Mouse (Mus musculus) lung, adult 2 months (tissue): ENCODE results near the gene Gipc3. TPM values are rescaled to one million over a fixed set of nuclear protein-coding genes. Genes with fewer than 3 reads are reported as not detected.
A peak's percentile ranks its signal among the peaks of the same experiment; 100 is the strongest.

Experiments used
- DNase-seq: peaks from one replicate; pipeline ENCODE4 v3.0.0; 2022
- H3K4me1 ChIP-seq: fragments of 200-500 bp; 2 replicates; pipeline ENCODE4 v1.6.1; 2011; ENCODE audit warnings: low read length; ENCODE audit not compliant: control insufficient read depth, insufficient read depth
- H3K4me3 ChIP-seq: fragments of 200-500 bp; replicated peaks from 2 replicates; pipeline ENCODE3; 2011; ENCODE audit warnings: low read depth, mild to moderate bottlenecking, control low read depth, low read length; ENCODE audit errors: extremely low read depth
- CTCF ChIP-seq: fragments of 200-500 bp; IDR thresholded peaks from 2 replicates; pipeline ENCODE4 v1.5.1; 2011; ENCODE audit warnings: mild to moderate bottlenecking, low read length, control low read depth; ENCODE audit not compliant: insufficient read depth
- POLR2A ChIP-seq: fragments of 200-500 bp; IDR thresholded peaks from 2 replicates; pipeline ENCODE4 v1.6.1; 2011; ENCODE audit warnings: low read depth, mild to moderate bottlenecking, control low read depth, low read length, borderline replicate concordance; ENCODE audit errors: extremely low read depth
- WGBS: fragments of 180-500 bp; shearing (Covaris S2); methylation state at CpG from one replicate; pipeline ENCODE4 v1.1.7; 2018; 5-methylcytosine and 5-hydroxymethylcytosine counted together
- polyA plus RNA-seq: library from polyadenylated mRNA; depleted of rRNA; stranded (reverse); fragments of >200 nt; gene quantifications from 2 replicates; pipeline ENCODE4 v1.2.3, GENCODE M21; 2012

Gene Gipc3
- polyA plus RNA-seq, 1 experiment = 11.2 TPM

DNA sequence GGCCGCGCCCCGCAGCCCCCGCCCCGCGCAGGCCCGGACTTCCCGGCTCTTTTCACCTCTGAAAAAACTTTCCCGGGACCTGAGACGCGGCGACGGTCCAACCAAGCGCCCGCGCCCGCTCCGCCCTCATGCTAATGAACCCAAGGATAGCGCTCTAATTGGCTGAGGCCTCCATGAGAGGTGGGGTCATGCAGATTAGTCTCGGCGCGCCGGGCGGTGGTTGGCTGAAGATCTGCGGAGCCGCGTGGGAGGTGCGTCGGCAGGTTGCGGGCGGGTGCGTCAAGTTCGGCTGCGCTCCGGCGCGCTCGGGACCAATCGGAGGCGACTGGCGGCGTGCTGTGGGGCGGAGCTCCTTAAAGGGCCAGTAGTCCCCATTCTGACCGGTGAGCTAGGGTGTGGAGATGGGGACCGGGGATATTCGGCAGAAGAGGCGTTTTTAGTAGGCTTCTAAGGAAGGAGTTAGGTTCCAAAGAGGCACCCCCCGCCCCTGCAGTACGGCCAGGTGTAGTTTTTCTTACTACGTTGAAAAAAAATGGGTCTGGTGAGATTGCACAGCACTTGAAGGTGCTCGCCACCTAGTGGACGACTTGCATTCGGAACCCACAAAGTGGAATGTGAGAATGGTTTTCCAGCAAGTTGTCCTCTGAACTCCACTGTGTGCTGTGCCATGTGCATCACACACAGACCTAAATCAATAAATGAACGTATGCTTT, 7.4 kb upstream of the Gipc3 start, which contains the start of gene Hmg20b:
Gene Hmg20b (minus strand): TSS at position 130 of the 713 bp plus-strand sequence.
- peak; percentile 46; the same call in 1 of the 2 replicates for TF ChIP-seq POLR2A
- TF ChIP-seq CTCF = peak; percentile 79
- Histone ChIP-seq H3K4me3 (peak within 1 kb of the TSS; percentile 86), H3K4me1 (peaks cover 11% of the 10 kb centered on the region)
- under 1% methylated on average over 54 of the region's 54 CpGs for WGBS
- DNase-seq = peak; percentile 98

DNA sequence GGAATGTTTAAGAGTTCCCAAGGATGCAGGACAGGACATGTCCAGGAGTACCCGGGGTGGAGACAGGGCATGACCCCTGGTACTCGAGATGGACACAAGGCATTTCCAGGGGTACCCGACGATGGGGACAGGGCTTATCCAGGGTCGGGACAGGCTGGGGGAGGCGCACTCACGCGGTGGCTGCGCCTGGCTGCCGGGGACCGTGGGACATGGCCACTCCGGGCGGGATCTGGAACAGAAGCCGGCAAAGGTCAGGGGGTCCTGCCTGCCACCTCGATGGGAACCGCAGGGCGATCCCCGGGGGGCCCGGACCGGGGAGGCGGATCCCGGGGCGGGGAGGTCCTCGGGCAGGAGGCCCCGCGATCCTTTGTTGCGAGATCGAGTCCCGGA, 6.9 kb upstream of the Gipc3 start:
- peak overlapping the region; percentile 86 for H3K4me3 ChIP-seq
- no peak for TF ChIP-seq CTCF
- no peak for TF ChIP-seq POLR2A
- peaks cover 11% of the 10 kb centered on the region for H3K4me1 ChIP-seq
- no peak for DNase-seq
- under 1% methylated on average over 29 of the region's 29 CpGs for WGBS

DNA sequence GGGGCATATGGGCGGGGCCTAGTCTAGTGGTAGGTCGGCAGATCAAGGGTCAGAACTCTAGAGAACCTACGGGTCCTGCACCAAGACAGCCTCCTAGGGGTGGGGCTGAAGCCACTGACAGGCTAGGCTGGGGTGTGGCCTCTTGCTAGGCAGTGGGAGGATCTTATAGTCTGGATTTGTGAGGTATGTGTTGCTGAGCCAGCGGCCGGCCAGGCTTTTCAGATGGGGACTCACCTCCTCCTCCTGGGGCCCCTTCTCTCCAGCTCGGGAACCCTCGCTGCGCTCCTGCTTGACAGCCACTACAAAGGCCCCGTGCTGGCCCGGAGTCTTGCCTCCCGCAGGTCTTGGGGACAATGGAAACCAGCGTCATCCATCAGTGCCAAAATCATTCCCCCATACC, 6.1 kb upstream of the Gipc3 start:
- peak overlapping the region; percentile 86 for H3K4me3 ChIP-seq
- no peak for TF ChIP-seq CTCF
- no peak for TF ChIP-seq POLR2A
- 10% methylated on average over 12 of the region's 12 CpGs for WGBS
- no peak for DNase-seq
- H3K4me1 ChIP-seq = peaks cover 11% of the 10 kb centered on the region

DNA sequence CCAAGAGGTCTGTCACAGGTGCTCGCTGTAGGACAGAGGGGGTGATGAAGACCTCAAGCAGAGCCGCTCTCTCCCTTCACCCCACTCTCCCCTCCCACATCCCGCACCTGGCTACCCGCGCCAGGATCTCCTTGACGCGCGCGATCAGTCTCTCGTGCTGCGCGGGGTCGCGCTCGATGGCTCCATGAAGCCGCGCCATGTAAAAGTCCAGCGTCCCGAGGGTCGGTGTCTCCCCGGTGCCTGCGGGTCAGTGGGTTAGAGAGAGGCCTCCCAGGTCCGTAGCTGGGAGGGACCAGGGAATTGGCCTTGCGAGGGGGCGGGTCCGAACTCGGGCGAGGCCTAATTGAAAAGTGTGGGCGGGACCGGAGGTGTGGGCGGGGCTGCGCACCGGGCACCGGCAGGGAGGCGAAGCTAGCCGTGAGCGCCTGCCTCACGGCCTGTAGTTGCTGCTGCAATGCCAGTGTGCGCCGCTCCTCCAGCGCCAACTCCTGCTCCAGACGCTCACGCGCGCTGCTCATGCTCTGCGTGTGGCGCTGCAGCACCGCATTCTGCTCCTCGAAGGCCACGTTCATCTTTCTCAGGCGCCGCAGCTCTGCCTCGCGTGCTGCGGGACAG, 3.5 kb upstream of the Gipc3 start:
- DNase-seq = peak; percentile 63
- WGBS = 42% methylated on average over 55 of the region's 55 CpGs

DNA sequence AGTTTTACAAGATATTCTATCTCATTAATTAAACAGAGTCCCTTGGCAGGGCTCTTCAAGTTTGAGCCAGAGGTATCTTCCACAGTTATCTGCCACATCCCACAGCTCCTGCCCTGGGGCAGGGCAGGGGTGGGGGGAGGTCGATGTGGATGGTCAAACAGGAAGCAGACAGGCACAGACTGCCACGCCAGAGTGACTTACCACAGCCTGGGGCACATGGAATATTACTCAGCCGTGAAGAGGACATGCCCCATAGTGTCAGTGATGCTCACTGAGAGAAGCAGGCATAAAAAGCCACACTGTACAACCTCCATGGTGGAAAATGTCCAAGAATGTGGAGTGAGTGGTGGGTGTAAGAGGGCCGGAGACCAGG, 2.1 kb upstream of the Gipc3 start:
- WGBS = 76% methylated on average over 4 of the region's 4 CpGs
- DNase-seq = no peak
- TF ChIP-seq CTCF (no peak), POLR2A (no peak)
- Histone ChIP-seq H3K4me1 (peaks cover 11% of the 10 kb centered on the region), H3K4me3 (no peak overlapping the region)

More for the DNA sequence above, 3.5 kb upstream of the Gipc3 start:
- Histone ChIP-seq H3K4me1 (peaks cover 11% of the 10 kb centered on the region), H3K4me3 (peak overlapping the region; percentile 11)
- TF ChIP-seq POLR2A = no peak; the same call in 1 of the 2 replicates
- no peak for TF ChIP-seq CTCF

DNA sequence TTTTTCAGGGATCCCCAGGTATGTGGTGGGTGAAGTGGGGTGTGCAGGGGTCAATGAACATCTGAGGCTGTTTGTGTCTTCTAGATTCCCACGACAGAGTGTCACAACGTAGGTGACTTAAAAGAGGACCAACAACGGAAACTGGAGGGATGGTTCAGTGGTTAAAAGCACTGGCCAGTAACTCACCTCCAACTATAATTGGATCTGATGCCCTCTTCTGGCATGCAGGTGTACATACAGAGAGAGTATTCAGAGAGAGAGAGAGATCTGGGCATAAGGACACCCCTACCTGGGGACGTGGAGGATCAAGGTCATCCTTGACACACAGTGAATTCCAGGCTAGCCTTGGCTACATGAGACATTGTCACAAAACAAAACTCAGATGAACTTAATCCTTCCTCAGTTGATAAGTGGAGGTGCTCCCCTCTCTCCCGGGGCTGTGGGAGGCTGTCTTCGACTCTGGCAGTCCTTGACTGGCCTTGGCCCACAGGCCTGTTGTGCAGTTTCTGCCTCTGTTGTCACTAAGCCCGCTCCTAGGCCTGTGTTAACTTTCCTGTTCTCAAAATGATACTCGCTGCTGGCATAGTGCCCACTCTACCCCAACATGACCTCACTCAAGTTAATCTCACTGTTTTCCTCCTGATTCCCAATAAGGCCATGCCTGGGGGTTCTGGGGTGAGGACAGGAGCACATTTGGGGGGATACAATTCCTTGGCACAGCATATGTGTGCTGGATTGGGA, 1.5 kb upstream of the Gipc3 start:
- WGBS = 32% methylated on average over 8 of the region's 8 CpGs

DNA sequence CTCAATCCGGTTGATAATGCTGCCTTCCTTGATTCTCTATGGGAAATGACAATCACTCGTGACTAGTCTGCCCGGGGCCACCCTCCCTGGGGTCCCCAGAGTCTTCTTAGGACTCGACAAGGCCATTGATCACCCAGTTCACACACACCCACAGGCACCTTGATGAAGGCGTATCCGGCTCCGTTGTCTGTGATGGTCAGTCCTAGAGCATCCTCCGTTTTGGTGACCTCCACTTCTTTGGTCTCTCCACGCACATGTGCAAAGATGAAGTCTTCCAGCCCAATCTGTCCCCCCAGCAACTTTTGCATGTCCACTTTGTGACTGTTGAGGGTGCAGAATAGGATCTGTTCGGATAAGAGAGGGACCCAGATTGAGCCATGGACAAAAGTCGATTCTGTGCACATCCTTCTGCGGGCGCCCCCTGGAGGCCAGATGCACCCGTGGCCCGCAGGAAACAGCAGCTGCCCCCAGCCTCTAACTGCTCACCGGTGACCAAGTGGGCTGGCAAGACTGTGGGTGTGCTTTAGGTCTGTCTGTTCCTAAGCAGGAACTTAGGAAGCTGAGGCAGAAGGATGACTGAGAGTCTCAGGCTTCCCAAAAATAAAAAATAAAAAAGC, 1.6 kb downstream of the Gipc3 start:
- H3K4me3 ChIP-seq = no peak overlapping the region
- TF ChIP-seq CTCF (peak; percentile 58), POLR2A (no peak)
- no peaks in the 10 kb centered on the region for H3K4me1 ChIP-seq
- WGBS = 36% methylated on average over 16 of the region's 16 CpGs
- DNase-seq = peak; percentile 77

More for the DNA sequence above, 1.5 kb upstream of the Gipc3 start:
- TF ChIP-seq CTCF = no peak
- TF ChIP-seq POLR2A = no peak
- no peak for DNase-seq
- H3K4me3 ChIP-seq = no peak overlapping the region
- peaks cover 9% of the 10 kb centered on the region for H3K4me1 ChIP-seq

DNA sequence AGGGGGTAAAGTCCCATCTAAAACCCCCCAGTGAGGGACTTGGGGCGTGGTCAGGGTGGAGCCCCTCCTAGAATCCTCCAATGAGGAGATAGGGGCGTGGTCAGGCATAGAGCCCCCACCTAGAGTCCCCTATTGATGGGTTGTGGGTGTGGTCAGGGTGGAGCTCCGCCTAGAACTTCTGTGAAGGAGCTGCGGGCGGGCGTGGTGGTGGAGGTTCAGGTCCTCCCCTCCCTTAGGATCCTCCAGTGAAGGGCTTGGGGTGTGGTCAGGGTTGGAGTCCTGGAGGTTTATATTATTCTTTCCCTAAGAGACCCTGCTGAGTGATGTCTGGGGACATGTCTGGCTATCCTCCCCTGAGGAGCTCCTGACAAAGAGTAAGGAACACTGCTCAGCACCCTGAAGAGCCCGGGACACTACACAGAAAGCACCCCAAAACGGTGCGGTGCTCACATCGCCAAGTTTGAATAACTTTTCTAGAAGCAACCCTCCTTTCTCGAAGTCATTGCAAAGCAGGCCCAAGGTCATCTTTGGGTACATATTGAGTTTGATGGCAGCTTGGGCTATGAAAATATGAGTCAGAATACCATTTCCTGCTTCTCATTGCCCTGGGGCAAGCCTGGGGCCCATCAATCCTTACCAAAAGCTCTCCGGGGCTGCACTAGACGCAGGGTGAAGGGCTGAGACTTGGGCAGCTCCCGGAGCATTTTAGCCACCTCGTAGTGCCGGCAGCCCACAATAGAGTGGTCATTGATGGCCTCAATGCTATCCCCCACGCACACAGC, 2.3 kb downstream of the Gipc3 start:
- TF ChIP-seq POLR2A = no peak
- TF ChIP-seq CTCF = no peak
- DNase-seq = no peak
- WGBS = 54% methylated on average over 17 of the region's 17 CpGs
- H3K4me3 ChIP-seq = no peak overlapping the region
- no peaks in the 10 kb centered on the region for H3K4me1 ChIP-seq

DNA sequence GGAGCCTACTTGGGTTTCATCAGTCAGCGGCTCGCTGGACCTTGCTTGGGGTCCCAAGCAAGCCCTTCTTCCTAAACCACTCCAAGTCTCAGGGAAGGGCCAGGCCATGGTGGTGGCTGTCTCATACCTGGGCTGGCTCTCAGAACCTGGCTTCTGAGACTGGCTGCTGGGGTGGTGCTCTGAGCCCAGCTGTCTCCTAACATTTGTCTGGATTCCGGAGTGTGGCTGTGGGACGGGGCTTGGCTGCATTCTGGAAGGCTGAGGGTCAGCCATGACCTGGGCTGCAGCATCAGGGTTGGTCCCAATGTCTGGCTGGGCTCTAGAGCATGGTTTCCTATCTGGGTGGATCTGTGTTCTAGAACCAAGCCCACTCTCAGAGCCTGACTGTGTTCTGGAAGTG, 6.5 kb downstream of the Gipc3 start:
- Histone ChIP-seq H3K4me1 (no peaks in the 10 kb centered on the region), H3K4me3 (no peak overlapping the region)
- TF ChIP-seq CTCF = no peak
- TF ChIP-seq POLR2A = no peak
- WGBS = 88% methylated on average over 4 of the region's 4 CpGs
- DNase-seq = no peak
